Mouse (Mus musculus) frontal cortex, postnatal 36 days (tissue): Measurements from ENCODE around the gene Ppid.
"Not testable (repeated sequence)": the region's sequence is repeated elsewhere in the genome, so short reads cannot be mapped to it uniquely, and the experiment has no call there.

Experiments used
- DNase-seq, 2 experiments: peaks; one replicate each; pipeline ENCODE4 v3.0.0; 2022; ENCODE audit warnings: low spot score in 2 of 2

The Ppid gene

GRCm38 (mm10) chr3:79572399-79572798, 18.7 kb upstream of the Ppid start:
- DNase-seq: no peak

GRCm38 (mm10) chr3:79573376-79573775, 17.8 kb upstream of the Ppid start:
- not testable (repeated sequence) for DNase-seq

GRCm38 (mm10) chr3:79574336-79574735, 16.8 kb upstream of the Ppid start:
- DNase-seq: no peak

GRCm38 (mm10) chr3:79575576-79576467, 15.3 kb upstream of the Ppid start:
- DNase-seq: no peak

GRCm38 (mm10) chr3:79576468-79576816, 14.7 kb upstream of the Ppid start:
- DNase-seq: no peak

GRCm38 (mm10) chr3:79576865-79577264, 14.3 kb upstream of the Ppid start:
- DNase-seq: no peak

- peak in 1 of 2 experiments; percentile 25 for DNase-seq
Observed at GRCm38 (mm10) chr3:79577606-79578005, 13.5 kb upstream of the Ppid start.

- DNase-seq: no peak
Observed at GRCm38 (mm10) chr3:79578164-79578563, 13.0 kb upstream of the Ppid start.

- DNase-seq: no peak
Observed at GRCm38 (mm10) chr3:79579891-79580575, 11.1 kb upstream of the Ppid start.

GRCm38 (mm10) chr3:79586804-79587203, 4.3 kb upstream of the Ppid start:
- DNase-seq: peak; percentile 90 to 95

- DNase-seq: no peak
Observed at GRCm38 (mm10) chr3:79589671-79590070, 1.5 kb upstream of the Ppid start.

GRCm38 (mm10) chr3:79591793-79592471, 790 bp downstream of the Ppid start:
- no peak for DNase-seq

GRCm38 (mm10) chr3:79595468-79595867, 4.3 kb downstream of the Ppid start:
- peak in 1 of 2 experiments; percentile 9 for DNase-seq

GRCm38 (mm10) chr3:79609886-79610285, 18.7 kb downstream of the Ppid start:
- DNase-seq: no peak

GRCm38 (mm10) chr3:79627484-79628181, 36.5 kb downstream of the Ppid start:
- no peak for DNase-seq

GRCm38 (mm10) chr3:79628182-79628560, 37.0 kb downstream of the Ppid start:
- DNase-seq: no peak

GRCm38 (mm10) chr3:79628561-79629415, 37.6 kb downstream of the Ppid start, which contains the start of gene 4930579G24Rik:
Gene 4930579G24Rik, plus strand, starts transcription at chr3:79629079.
- peak; percentile 95 to 98 for DNase-seq

- peak in 1 of 2 experiments; percentile 59 for DNase-seq
Observed at GRCm38 (mm10) chr3:79629416-79629730, 38.2 kb downstream of the Ppid start, which contains the start of gene Etfdh. Gene Etfdh, minus strand, starts transcription at chr3:79629500.

GRCm38 (mm10) chr3:79652129-79652528, 61.0 kb downstream of the Ppid start:
- DNase-seq: no peak
